Mouse (Mus musculus) lung, postnatal 0 days (tissue): ENCODE measurements around the gene Cdk4. TPM values are rescaled to one million over a fixed set of nuclear protein-coding genes. Genes with fewer than 3 reads are reported as not detected.

ENCODE experiments used
- ATAC-seq: fragments of 200-750 bp; cut with Nextera tagmentation; 2 replicates; pipeline ENCODE4 v1.8.0; 2017; ENCODE audit warnings: moderate library complexity
- DNase-seq: peaks from one replicate; pipeline ENCODE4 v3.0.0-alpha.2; 2016; ENCODE audit warnings: low spot score
- H3K27ac ChIP-seq: fragments of 300-500 bp; sonication (generic); 2 replicates; pipeline ENCODE4 v1.5.1; 2014; ENCODE audit warnings: antibody characterized with exemption, mild to moderate bottlenecking, low read length, mixed read lengths
- H3K27me3 ChIP-seq: fragments of 300-500 bp; sonication (generic); replicated peaks from 2 replicates; pipeline ENCODE4 v1.6.1; 2014; ENCODE audit warnings: low read length, mixed read lengths; ENCODE audit not compliant: insufficient read depth
- H3K36me3 ChIP-seq: fragments of 300-500 bp; sonication (generic); 2 replicates; pipeline ENCODE4 v1.6.1; 2014; ENCODE audit warnings: low read length, mixed read lengths; ENCODE audit not compliant: insufficient read depth
- H3K4me1 ChIP-seq: fragments of 300-500 bp; sonication (generic); 2 replicates; pipeline ENCODE4 v1.6.1; 2014; ENCODE audit warnings: antibody characterized with exemption, low read depth, low read length, mixed read lengths; ENCODE audit not compliant: insufficient read depth
- H3K4me2 ChIP-seq: fragments of 300-500 bp; sonication (generic); replicated peaks from 2 replicates; pipeline ENCODE4 v1.6.1; 2014; ENCODE audit warnings: low read depth, mild to moderate bottlenecking, low read length, moderate library complexity, mixed read lengths
- H3K4me3 ChIP-seq: fragments of 300-500 bp; sonication (generic); 2 replicates; pipeline ENCODE4 v1.5.1; 2014; ENCODE audit warnings: low read depth, low read length
- H3K9ac ChIP-seq: fragments of 300-500 bp; sonication (generic); replicated peaks from 2 replicates; pipeline ENCODE4 v1.6.1; 2014; ENCODE audit warnings: low read depth, mild to moderate bottlenecking
- H3K9me3 ChIP-seq: fragments of 300-500 bp; sonication (generic); 2 replicates; pipeline ENCODE4 v1.6.1; 2016; ENCODE audit warnings: low read length, mixed read lengths
- CTCF ChIP-seq: IDR thresholded peaks from 2 replicates; pipeline ENCODE4 v1.5.1; 2016; ENCODE audit warnings: antibody characterized with exemption, mild to moderate bottlenecking
- EP300 ChIP-seq: IDR thresholded peaks from 2 replicates; pipeline ENCODE4 v1.6.1; 2016; ENCODE audit warnings: antibody characterized with exemption, mild to moderate bottlenecking, control low read depth
- WGBS: fragments of 180-500 bp; shearing (Covaris S2); extraction: QIAGEN DNeasy Blood & Tissue Kit; methylation state at CpG from one replicate; pipeline ENCODE4 v1.1.7; 2014; 5-methylcytosine and 5-hydroxymethylcytosine counted together
- polyA plus RNA-seq: library from polyadenylated mRNA; unstranded; fragments of >200 nt; fragmentation: Nextera tagmentation; extraction: Ambion mirVana; gene quantifications from 2 replicates; pipeline ENCODE4 v1.2.1, GENCODE M21; 2015

Cdk4 gene
- polyA plus RNA-seq, 1 experiment from 2014 or later: 362 TPM

- DNase-seq (no peak), ATAC-seq (no peak)
- Histone ChIP-seq H3K27me3 (no peaks in the 10 kb centered on the region), H3K36me3 (no peaks in the 10 kb centered on the region), H3K4me2 (no peak overlapping the region), H3K4me3 (no peak overlapping the region), H3K9ac (no peak overlapping the region), H3K4me1 (no peaks in the 10 kb centered on the region), H3K9me3 (no peaks in the 10 kb centered on the region), H3K27ac (no peak overlapping the region)
- TF ChIP-seq CTCF (no peak), EP300 (no peak)
- WGBS: 72% methylated on average over 12 of the region's 12 CpGs
Measured at GRCm38 (mm10) chr10:127036273-127036672, 27.1 kb upstream of the Cdk4 start.

DNA sequence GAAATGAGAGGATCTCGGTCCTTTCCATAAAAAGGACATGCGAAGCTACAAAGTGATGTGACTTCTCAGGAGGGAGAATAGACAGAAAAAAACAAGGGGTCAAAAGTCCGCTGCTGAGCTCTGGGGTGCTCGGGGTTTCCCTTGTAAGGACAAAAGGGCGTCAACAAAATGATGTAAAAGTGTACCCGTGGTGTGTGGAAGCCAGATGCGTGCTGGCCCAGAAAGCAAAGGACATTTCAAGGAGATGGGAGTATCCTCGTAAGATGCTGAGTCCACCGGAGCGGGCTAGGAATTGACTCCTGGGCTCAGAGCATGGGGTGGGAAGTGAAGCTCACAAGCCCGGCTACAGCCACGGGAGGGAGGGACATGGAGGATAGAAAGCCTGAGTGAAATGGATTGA lies 25.7 kb upstream of the Cdk4 start:
- no peak overlapping the region for H3K4me3 ChIP-seq
- peaks cover 3% of the 10 kb centered on the region; the same call in 1 of the 2 replicates for H3K4me1 ChIP-seq
- WGBS: 78% methylated on average over 12 of the region's 12 CpGs
- no peaks in the 10 kb centered on the region for H3K9me3 ChIP-seq
- ATAC-seq (no peak), DNase-seq (no peak)
- no peak overlapping the region for H3K27ac ChIP-seq
- no peak overlapping the region for H3K4me2 ChIP-seq
- no peaks in the 10 kb centered on the region for H3K27me3 ChIP-seq
- TF ChIP-seq EP300 (no peak), CTCF (no peak)
- H3K36me3 ChIP-seq: no peaks in the 10 kb centered on the region
- H3K9ac ChIP-seq: no peak overlapping the region

- Histone ChIP-seq H3K9ac (peak overlapping the region; percentile 46), H3K4me2 (peak overlapping the region; percentile 97), H3K27me3 (no peaks in the 10 kb centered on the region), H3K9me3 (no peaks in the 10 kb centered on the region), H3K27ac (no peak overlapping the region), H3K4me1 (peaks cover 3% of the 10 kb centered on the region; the same call in 1 of the 2 replicates), H3K4me3 (peak overlapping the region; percentile 69), H3K36me3 (no peaks in the 10 kb centered on the region)
- 2% methylated on average over 20 of the region's 20 CpGs for WGBS
- TF ChIP-seq CTCF: no peak
- TF ChIP-seq EP300: no peak
- DNase-seq (peak; percentile 36), ATAC-seq (no peak)
Measured at GRCm38 (mm10) chr10:127040569-127041214, 22.6 kb upstream of the Cdk4 start.

DNA sequence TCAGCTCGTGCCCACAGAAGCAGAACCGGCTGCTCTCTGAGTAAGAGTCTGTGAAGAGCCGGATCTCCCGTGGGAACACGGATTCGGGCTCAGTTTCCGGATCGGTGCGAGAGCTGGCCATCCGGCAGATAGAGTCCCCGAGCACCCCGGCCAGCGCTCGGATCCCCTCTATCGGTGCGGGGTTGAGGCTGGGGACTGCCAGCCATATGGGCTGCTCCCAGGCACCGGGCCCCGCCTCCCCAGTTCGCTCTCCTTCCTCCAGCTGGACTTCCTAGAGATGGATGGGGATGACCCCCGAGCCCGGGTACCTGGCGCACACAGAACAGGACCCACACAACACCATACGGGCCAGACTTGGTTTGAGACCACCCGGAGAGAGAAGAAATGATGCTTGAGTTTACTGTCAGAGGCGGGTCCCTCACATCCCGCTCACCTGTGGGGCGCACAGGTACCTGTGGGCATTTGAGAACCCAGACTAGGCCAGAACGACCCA lies 22.0 kb upstream of the Cdk4 start, which contains the start of the genes Mettl1 and Eef1akmt3:
TSS of gene Mettl1 (plus strand) at position 141 of the 493 bp plus-strand sequence.
TSS of gene Eef1akmt3 (minus strand) at position 240 of the 493 bp plus-strand sequence.
- Histone ChIP-seq H3K27ac (0 out of 2 replicates have a peak within 1 kb of the TSS, but pooled peaks have one; percentile 4), H3K9ac (peak within 1 kb of the TSS; percentile 46), H3K36me3 (no peaks in the 10 kb centered on the region), H3K4me2 (peak within 1 kb of the TSS; percentile 97), H3K9me3 (no peaks in the 10 kb centered on the region), H3K4me1 (peaks cover 3% of the 10 kb centered on the region; the same call in 1 of the 2 replicates), H3K4me3 (peak within 1 kb of the TSS; percentile 69), H3K27me3 (no peaks in the 10 kb centered on the region)
- ATAC-seq (peak; percentile 49), DNase-seq (peak; percentile 33)
- TF ChIP-seq EP300: no peak
- TF ChIP-seq CTCF: no peak
- under 1% methylated on average over 28 of the region's 28 CpGs for WGBS

- Histone ChIP-seq H3K27ac (0 out of 2 replicates have a peak overlapping the region, but pooled peaks have one; percentile 4), H3K9ac (peak overlapping the region; percentile 46; the same call in 1 of the 2 replicates), H3K4me3 (peak overlapping the region; percentile 69), H3K27me3 (no peaks in the 10 kb centered on the region), H3K4me2 (peak overlapping the region; percentile 97), H3K9me3 (no peaks in the 10 kb centered on the region), H3K4me1 (peaks cover 3% of the 10 kb centered on the region; the same call in 1 of the 2 replicates), H3K36me3 (no peaks in the 10 kb centered on the region)
- WGBS: under 1% methylated on average over 44 of the region's 44 CpGs
- DNase-seq: peak; percentile 88
- peak; percentile 94 for ATAC-seq
- TF ChIP-seq EP300 (no peak), CTCF (no peak)
Measured at GRCm38 (mm10) chr10:127041774-127042338, 21.5 kb upstream of the Cdk4 start.

DNA sequence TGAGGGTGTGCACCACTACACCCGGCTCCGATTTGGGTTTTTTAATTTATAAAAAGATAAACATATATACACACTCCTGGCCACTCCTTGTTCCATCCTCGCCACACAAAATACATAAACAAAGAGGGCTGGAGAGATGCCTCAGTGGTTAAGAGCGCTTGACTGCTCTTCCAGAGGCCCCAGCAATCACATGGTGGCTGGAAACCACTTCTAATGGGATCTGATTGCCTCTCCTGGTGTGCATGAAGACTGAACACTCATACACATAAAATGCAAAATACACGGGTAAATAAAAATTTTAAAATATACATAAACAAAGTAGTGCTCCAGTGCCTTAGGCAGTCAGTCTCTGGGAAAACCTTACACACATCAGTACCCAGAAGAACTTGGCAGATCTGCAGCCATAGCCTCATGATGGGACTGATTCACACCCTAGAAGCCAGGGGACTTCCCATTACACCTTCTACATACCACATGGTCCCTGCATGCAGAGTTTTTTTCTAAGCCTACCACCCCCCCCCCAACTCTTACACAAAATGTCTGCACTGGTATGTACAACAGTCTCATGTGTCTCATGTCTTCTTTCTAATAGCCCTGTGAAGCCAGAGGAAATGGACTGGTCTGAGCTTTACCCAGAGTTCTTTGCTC lies 20.7 kb upstream of the Cdk4 start:
- peak overlapping the region; percentile 69 for H3K4me3 ChIP-seq
- TF ChIP-seq EP300 (no peak), CTCF (no peak)
- no peaks in the 10 kb centered on the region for H3K27me3 ChIP-seq
- ATAC-seq: no peak
- peaks cover 3% of the 10 kb centered on the region; the same call in 1 of the 2 replicates for H3K4me1 ChIP-seq
- no peaks in the 10 kb centered on the region for H3K36me3 ChIP-seq
- DNase-seq: no peak
- peak overlapping the region; percentile 97 for H3K4me2 ChIP-seq
- 7% methylated on average over 5 of the region's 5 CpGs for WGBS
- no peaks in the 10 kb centered on the region for H3K9me3 ChIP-seq
- H3K9ac ChIP-seq: 0 out of 2 replicates have a peak overlapping the region, but pooled peaks have one; percentile 46
- H3K27ac ChIP-seq: 0 out of 2 replicates have a peak overlapping the region, but pooled peaks have one; percentile 4
